Mouse (Mus musculus) myocyte (in vitro differentiated cells): ENCODE data around the gene 1700028J19Rik.

ENCODE experiments used
- E2F4 ChIP-seq: IDR thresholded peaks from one replicate; pipeline ENCODE4 v1.6.1; 2011; ENCODE audit warnings: mild to moderate bottlenecking, control low read depth, moderate library complexity; ENCODE audit not compliant: insufficient read depth
- MAX ChIP-seq: IDR thresholded peaks from one replicate; pipeline ENCODE4 v1.6.1; 2011; ENCODE audit warnings: low read depth, mild to moderate bottlenecking, control low read depth
- POLR2A ChIP-seq: IDR thresholded peaks from one replicate; pipeline ENCODE4 v1.6.1; 2011; ENCODE audit warnings: low read depth, mild to moderate bottlenecking, control low read depth, moderate library complexity; ENCODE audit not compliant: insufficient read length
- TCF12 ChIP-seq: IDR thresholded peaks from one replicate; pipeline ENCODE4 v1.6.1; 2011; ENCODE audit warnings: mild to moderate bottlenecking, control low read depth; ENCODE audit not compliant: poor library complexity, insufficient read depth, severe bottlenecking

DNA sequence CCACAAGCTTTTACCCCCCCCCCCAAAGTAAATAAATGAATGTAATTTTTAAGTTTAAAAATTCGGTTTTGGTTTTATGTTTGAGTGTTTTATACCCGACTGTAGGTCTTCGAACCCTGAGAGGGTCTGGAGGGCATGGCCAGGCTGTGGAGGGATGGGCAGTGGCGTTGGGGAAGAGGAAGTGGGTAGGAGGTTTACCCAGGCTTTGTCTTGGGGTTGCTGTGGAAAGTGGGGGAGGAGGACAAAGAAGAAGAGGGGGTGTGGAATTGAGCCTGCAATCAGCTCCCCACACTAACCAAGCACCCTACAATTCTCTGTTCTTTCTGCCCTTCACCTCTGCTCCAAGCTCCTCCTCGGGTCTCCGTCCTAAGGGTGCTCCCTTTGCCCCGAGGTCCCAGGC lies 26.1 kb upstream of the 1700028J19Rik start:
- TF ChIP-seq TCF12 (no peak), POLR2A (no peak), E2F4 (no peak), MAX (no peak)
